Mouse (Mus musculus) MEL (cell line): ENCODE measurements around the gene Pycr2.

Experiments used
- CTCF ChIP-seq, 3 experiments: IDR thresholded peaks in 2 of 3; conservative IDR thresholded peaks in 1 of 3; 2 replicates each; pipeline ENCODE4 v1.5.1; 2011 to 2012; ENCODE audit warnings: low read length in 3 of 3, low read depth in 2 of 3, mild to moderate bottlenecking in 2 of 3, improper control_type of control experiment in 1 of 3, inconsistent platforms in 1 of 3, mixed read lengths in 1 of 3, moderate library complexity in 1 of 3; ENCODE audit not compliant: control insufficient read depth in 1 of 3, insufficient read depth in 1 of 3, poor library complexity in 1 of 3, severe bottlenecking in 1 of 3
- EP300 ChIP-seq, 2 experiments: IDR thresholded peaks; 2 replicates each; pipeline ENCODE4 v1.6.1; 2011; ENCODE audit warnings: improper control_type of control experiment in 2 of 2, low read length in 2 of 2, low read depth in 1 of 2, mild to moderate bottlenecking in 1 of 2
- GABPA ChIP-seq: IDR thresholded peaks from 2 replicates; pipeline ENCODE4 v1.6.1; 2012; ENCODE audit warnings: low read depth, mild to moderate bottlenecking, inconsistent platforms, low read length, improper control_type of control experiment, moderate library complexity
- HCFC1 ChIP-seq: IDR thresholded peaks from 2 replicates; pipeline ENCODE4 v1.6.1; 2012; ENCODE audit warnings: low read depth, mild to moderate bottlenecking, inconsistent platforms, low read length, improper control_type of control experiment, moderate library complexity
- MAFK ChIP-seq: IDR thresholded peaks from 2 replicates; pipeline ENCODE4 v1.6.1; 2011; ENCODE audit warnings: low read depth, mild to moderate bottlenecking, low read length, improper control_type of control experiment, borderline replicate concordance
- MAX ChIP-seq: IDR thresholded peaks from 2 replicates; pipeline ENCODE4 v1.6.1; 2011; ENCODE audit warnings: low read length, improper control_type of control experiment
- POLR2A ChIP-seq, 2 experiments: IDR thresholded peaks; 2 replicates each; pipeline ENCODE4 v1.6.1; 2011 to 2012; ENCODE audit warnings: low read length in 2 of 2, mild to moderate bottlenecking in 2 of 2, control low read depth in 1 of 2, improper control_type of control experiment in 1 of 2, low read depth in 1 of 2, moderate library complexity in 1 of 2; ENCODE audit not compliant: control insufficient read depth in 1 of 2, insufficient read depth in 1 of 2, poor library complexity in 1 of 2
- SMC3 ChIP-seq: IDR thresholded peaks from 2 replicates; pipeline ENCODE4 v1.6.1; 2011; ENCODE audit warnings: low read depth, low read length, improper control_type of control experiment
- TBP ChIP-seq: IDR thresholded peaks from 2 replicates; pipeline ENCODE4 v1.8.0; 2011; ENCODE audit warnings: low read depth, low read length, improper control_type of control experiment
- UBTF ChIP-seq: IDR thresholded peaks from 2 replicates; pipeline ENCODE4 v1.6.1; 2012; ENCODE audit warnings: low read depth, mild to moderate bottlenecking, inconsistent platforms, low read length, improper control_type of control experiment, moderate library complexity, borderline replicate concordance; ENCODE audit not compliant: insufficient read depth

- TF ChIP-seq CTCF (IDR thresholded peaks at IDR 0.05 in 2 of 3, conservative IDR thresholded peaks at IDR 0.05 in 1 of 3; ENCODE audit: control insufficient read depth in 1 of 3, insufficient read depth in 1 of 3, low read depth in 2 of 3, low read length in 3 of 3, poor library complexity in 1 of 3, severe bottlenecking in 1 of 3) (peak; percentile 39 to 83 (median 53); a peak in 5 of 6 replicates), MAX (no peak), GABPA (no peak), POLR2A (IDR thresholded peaks at IDR 0.05; ENCODE audit: control insufficient read depth in 1 of 2, insufficient read depth in 1 of 2, low read depth in 1 of 2, low read length in 2 of 2, poor library complexity in 1 of 2) (no peak), MAFK (no peak), EP300 (IDR thresholded peaks at IDR 0.05; ENCODE audit: low read depth in 1 of 2, low read length in 2 of 2) (no peak), UBTF (no peak), HCFC1 (peak; percentile 59), SMC3 (peak; percentile 75), TBP (no peak)
These were observed 3.0 kb upstream of the Pycr2 start for GRCm38 (mm10) chr1:180901107-180901506.
